ENCODE assay signal across 16 mouse cellular contexts in genomic region chr9:51958981-51959380, GRCm38 (mm10). TPM values are rescaled to one million over a fixed set of nuclear protein-coding genes. Genes with fewer than 3 reads are reported as not detected.
DNase-seq lines count a peak whose midpoint lies in the region; TF ChIP-seq lines count a peak whose summit lies in the region.
"Had no signal": no experiment of that assay in that cellular context is flagged by ENCODE, and none has a peak within 500 bp of the region (broad histone marks: within the 10 kb centered on the region; RNA-seq: fewer than 3 reads in every experiment).

No protein-coding gene starts in this region.

- no peak for TF ChIP-seq CTCF in brain, embryonic 14.5 days (IDR thresholded peaks at IDR 0.05; ENCODE audit: borderline replicate concordance, extremely low read depth, insufficient read depth, insufficient read length)

- peak; percentile 30 for DNase-seq in layer of hippocampus, adult 11-12 months (ENCODE audit: low spot score)
- no peak for DNase-seq in layer of hippocampus, postnatal 25 days (ENCODE audit: extremely low spot score in 1 of 2, low spot score in 1 of 2)
- peak; percentile 14 for DNase-seq in urinary bladder, postnatal 14 days (ENCODE audit: low spot score)
- DNase-seq in urinary bladder, postnatal 25 days (ENCODE audit: low spot score), result no peak
- peak; percentile 68 for DNase-seq in brain, embryonic 14.5 days (ENCODE audit: low read depth)
- no peak for DNase-seq in gastrocnemius, postnatal 10 days
- no peak for DNase-seq in thymus, adult 18-20 months
- DNase-seq: adrenal gland, postnatal 10 days; B cell, adult 2 months; cerebellum, adult 2 months; cerebellum, postnatal 10 days; embryo, embryonic 11 days; gastrocnemius, postnatal 36 days; heart, adult 18-20 months; heart, postnatal 10 days; heart, postnatal 4 days had no signal

- TF ChIP-seq POLR2A in brain, embryonic 14.5 days (IDR thresholded peaks at IDR 0.05; ENCODE audit: borderline replicate concordance, extremely low read depth, insufficient read depth, insufficient read length, poor library complexity, severe bottlenecking), result no peak

RNA-seq across cellular contexts. Expression of gene Fdx1, which starts 4.4 kb away (rescaled TPM):
- 10 to 100 TPM; 15.8 to 22.7 TPM for total RNA-seq in layer of hippocampus, postnatal 25 days (2021)
- 22.4 and 29.1 TPM in 2 replicates for polyA plus RNA-seq in brain, embryonic 14.5 days (2012; rRNA removed)
- 10 to 100 TPM; 36.9 to 43.0 TPM for total RNA-seq in gastrocnemius, postnatal 10 days (2021)

Comparison
In these comparisons a context has a peak if more than half of its experiments do, and no peak if none do; other contexts are left out.
1. DNase-seq: peak in layer of hippocampus, adult 11-12 months (single experiment), urinary bladder, postnatal 14 days (single experiment) and brain, embryonic 14.5 days (single experiment); none in layer of hippocampus, postnatal 25 days (0 of 2), urinary bladder, postnatal 25 days (single experiment), gastrocnemius, postnatal 10 days (single experiment) and thymus, adult 18-20 months (0 of 2).